Comparison of ENCODE assay signal across 8 mouse cellular contexts in the genomic region with DNA sequence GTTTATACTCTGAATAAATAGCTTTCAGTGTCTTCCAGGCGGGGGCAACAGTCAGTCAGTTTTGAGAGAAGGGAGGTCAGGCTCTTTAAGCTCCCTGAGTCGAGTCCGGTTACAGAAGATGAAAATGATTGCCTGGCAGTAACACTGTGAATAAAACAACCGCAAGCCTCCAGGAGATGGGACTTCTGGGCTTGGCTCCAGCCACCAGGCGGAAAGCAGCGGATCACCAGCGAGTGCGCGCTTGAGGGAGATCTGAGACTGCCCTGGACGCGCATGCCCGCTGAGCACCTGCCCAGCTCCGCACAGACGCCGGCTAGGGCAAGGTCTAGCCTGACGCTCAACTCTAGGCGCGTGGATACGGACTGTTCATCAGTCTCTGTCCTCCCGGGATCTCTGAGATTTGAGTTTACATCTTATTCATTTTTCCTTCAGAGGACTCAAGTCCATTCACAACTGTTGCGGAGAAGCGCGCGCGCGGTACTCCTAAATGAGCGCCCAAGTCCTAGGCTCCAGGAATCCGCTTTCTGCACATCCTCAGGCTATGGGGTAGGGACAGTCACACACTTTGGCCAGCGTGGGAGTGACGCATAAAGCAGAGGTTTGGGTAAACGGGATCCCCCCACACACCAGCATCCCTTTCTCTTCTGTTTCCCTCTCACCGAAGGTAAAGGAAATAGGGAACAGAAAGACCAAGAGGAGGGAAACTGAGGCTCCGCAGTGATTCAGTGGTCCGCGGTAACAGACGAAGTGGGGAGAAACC. TPM values are rescaled to one million over a fixed set of nuclear protein-coding genes. Genes with fewer than 3 reads are reported as not detected.
A peak's percentile ranks its signal among the peaks of the same experiment; 100 is the strongest.
DNase-seq lines count a peak whose midpoint lies in the region; ATAC-seq and TF ChIP-seq lines count a peak whose summit lies in the region.

No protein-coding gene starts in this region.

- H3K27ac ChIP-seq in hindbrain, embryonic 14.5 days, result no peak overlapping the region
- H3K27ac ChIP-seq in lung, postnatal 0 days (ENCODE audit: low read length), result no peak overlapping the region

- no peaks in the 10 kb centered on the region for H3K36me3 ChIP-seq in hindbrain, embryonic 14.5 days (replicated peaks; ENCODE audit: control insufficient read depth, insufficient read depth)
- no peaks in the 10 kb centered on the region for H3K36me3 ChIP-seq in lung, postnatal 0 days (ENCODE audit: insufficient read depth, low read length)

- no peaks in the 10 kb centered on the region for H3K9me3 ChIP-seq in hindbrain, embryonic 14.5 days (ENCODE audit: control insufficient read depth, low read length)
- H3K9me3 ChIP-seq in lung, postnatal 0 days (ENCODE audit: low read length), result no peaks in the 10 kb centered on the region

- peak; percentile 32 for ATAC-seq in hindbrain, embryonic 14.5 days (ENCODE audit: low FRiP score)
- ATAC-seq in lung, postnatal 0 days, result peak; percentile 31; the same call in 1 of the 2 replicates

- peak overlapping the region; percentile 64; the same call in 1 of the 2 replicates for H3K9ac ChIP-seq in hindbrain, embryonic 14.5 days
- no peak overlapping the region for H3K9ac ChIP-seq in lung, postnatal 0 days (replicated peaks; ENCODE audit: low read depth)

- WGBS in hindbrain, embryonic 14.5 days, result under 1% methylated on average over 36 of the region's 36 CpGs
- WGBS in lung, postnatal 0 days, result 2% methylated on average over 36 of the region's 36 CpGs

- TF ChIP-seq EP300 in lung, postnatal 0 days (IDR thresholded peaks at IDR 0.05), result no peak

- peak overlapping the region; percentile 78 for H3K4me2 ChIP-seq in hindbrain, embryonic 14.5 days (replicated peaks)
- peak overlapping the region; percentile 87 for H3K4me2 ChIP-seq in lung, postnatal 0 days (replicated peaks; ENCODE audit: low read depth, low read length)

- DNase-seq in right cerebral cortex, postnatal 25 days, result peak; percentile 31
- no peak for DNase-seq in right cerebral cortex, postnatal 14 days
- DNase-seq in embryo, embryonic 9.5 days (ENCODE audit: extremely low spot score), result peak; percentile 71
- DNase-seq in hindbrain, embryonic 14.5 days (ENCODE audit: low spot score), result peak; percentile 68
- peak; percentile 67 for DNase-seq in lung, postnatal 0 days (ENCODE audit: low spot score)
- no peak for DNase-seq in layer of hippocampus, adult 9-10 months (ENCODE audit: low spot score)
- DNase-seq in spleen, postnatal 36 days (ENCODE audit: low spot score in 2 of 2), result no peak
- no peak for DNase-seq in c-Kit-positive CD71-positive TER-119-positive erythroid progenitor cells, embryonic 14.5 days (ENCODE audit: low spot score)

- H3K27me3 ChIP-seq in hindbrain, embryonic 14.5 days (ENCODE audit: control insufficient read depth, insufficient read depth, low read length), result peaks cover 94% of the 10 kb centered on the region
- H3K27me3 ChIP-seq in lung, postnatal 0 days (replicated peaks; ENCODE audit: insufficient read depth, low read length), result peaks cover 61% of the 10 kb centered on the region

- H3K4me3 ChIP-seq in hindbrain, embryonic 14.5 days (replicated peaks; ENCODE audit: low read length), result peak overlapping the region; percentile 55
- peak overlapping the region; percentile 57 for H3K4me3 ChIP-seq in lung, postnatal 0 days (ENCODE audit: low read depth, low read length)

- TF ChIP-seq CTCF in lung, postnatal 0 days (IDR thresholded peaks at IDR 0.05), result peak; percentile 29

- 0 out of 2 replicates have a peak, but pooled peaks cover 12% of the 10 kb centered on the region for H3K4me1 ChIP-seq in hindbrain, embryonic 14.5 days (replicated peaks; ENCODE audit: control insufficient read depth, insufficient read depth, low read length)
- H3K4me1 ChIP-seq in lung, postnatal 0 days (ENCODE audit: insufficient read depth, low read depth, low read length), result peaks cover 3% of the 10 kb centered on the region; the same call in 1 of the 2 replicates

RNA-seq across cellular contexts. Expression of gene Pax3, which starts 19.0 kb away (rescaled TPM):
- polyA plus RNA-seq in hindbrain, embryonic 14.5 days (2014; fragmentation: Nextera tagmentation; extraction: Ambion mirVana), result 7.9 and 8.2 TPM in 2 replicates
- not detected in 2 replicates for polyA plus RNA-seq in lung, postnatal 0 days (2015; fragmentation: Nextera tagmentation; extraction: Ambion mirVana)

Comparison
In these comparisons a context has a peak if more than half of its experiments do, and no peak if none do; other contexts are left out.
1. DNase-seq: peak in right cerebral cortex, postnatal 25 days (single experiment), embryo, embryonic 9.5 days (single experiment), hindbrain, embryonic 14.5 days (single experiment) and lung, postnatal 0 days (single experiment); none in right cerebral cortex, postnatal 14 days (single experiment), layer of hippocampus, adult 9-10 months (single experiment), spleen, postnatal 36 days (0 of 2) and c-Kit-positive CD71-positive TER-119-positive erythroid progenitor cells, embryonic 14.5 days (single experiment).